Mouse (Mus musculus) cerebral cortex, adult 2 months (tissue): ENCODE measurements around the gene Znrf4.

Experiments
- WGBS: fragments of 180-500 bp; shearing (Covaris S2); methylation state at CpG from one replicate; pipeline ENCODE4 v1.1.7; 2018; 5-methylcytosine and 5-hydroxymethylcytosine counted together

Znrf4 gene

GRCm38 (mm10) chr17:56536192-56536591 lies 24.0 kb upstream of the Znrf4 start:
- WGBS, result 43% methylated on average over 14 of the region's 14 CpGs

DNA sequence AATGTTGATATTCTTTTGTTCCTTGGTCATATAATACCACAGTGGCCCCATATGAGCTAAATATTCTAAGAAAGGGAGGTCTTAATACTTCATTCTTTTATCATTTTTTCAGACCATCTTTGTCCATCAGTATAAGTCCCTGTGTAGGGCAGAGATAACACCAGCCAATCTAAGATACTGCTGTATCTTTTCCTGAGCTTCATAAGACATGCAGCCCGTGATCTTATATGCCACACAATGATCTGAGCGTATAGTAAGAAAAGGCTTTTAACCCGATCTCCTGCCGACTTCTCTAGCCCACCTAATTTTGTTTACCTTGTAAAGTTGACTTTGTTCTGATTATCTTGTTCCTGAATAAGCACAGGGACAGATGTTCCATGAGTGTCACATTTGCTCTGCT lies 12.7 kb upstream of the Znrf4 start:
- 87% methylated on average over 4 of the region's 4 CpGs for WGBS

- 47% methylated on average over 1 of the region's 1 CpGs for WGBS
Observed at GRCm38 (mm10) chr17:56522744-56523143, 10.5 kb upstream of the Znrf4 start.

DNA sequence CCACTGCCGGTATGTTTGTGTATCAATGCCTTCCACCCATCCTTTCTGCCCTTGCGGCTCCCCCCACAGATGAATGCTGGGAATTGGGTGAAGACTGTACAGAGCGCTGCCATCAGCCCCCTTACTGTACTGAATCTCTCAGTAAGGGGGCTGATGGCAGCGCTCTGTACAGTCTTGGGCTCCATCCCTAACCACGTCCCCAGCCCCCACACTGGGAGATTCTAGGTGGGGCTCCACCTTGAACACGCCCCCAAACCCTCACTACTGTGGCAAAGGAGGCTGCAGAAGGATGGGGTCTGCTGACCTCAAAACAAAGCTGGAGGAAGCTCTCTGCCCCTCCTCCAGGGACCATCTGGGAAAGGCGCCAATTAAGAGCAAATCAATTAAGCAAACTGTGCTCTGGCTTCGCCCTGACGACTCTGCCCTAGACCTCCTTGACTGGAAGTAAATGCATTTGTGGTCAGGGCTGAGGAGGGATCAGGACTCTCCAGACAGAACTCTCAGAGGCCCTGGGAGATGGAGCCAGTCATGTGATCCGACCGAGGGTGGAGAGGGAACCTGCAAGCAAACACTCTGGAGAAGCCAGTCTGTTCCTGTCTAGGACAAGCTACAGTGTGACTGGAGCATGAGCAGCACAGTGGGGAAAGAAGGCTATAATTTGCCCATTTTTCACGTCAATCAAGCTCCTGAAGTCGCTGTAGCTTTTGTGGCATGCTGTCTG lies 3.6 kb upstream of the Znrf4 start:
- 16% methylated on average over 13 of the region's 13 CpGs for WGBS

GRCm38 (mm10) chr17:56514916-56515315 lies 2.7 kb upstream of the Znrf4 start:
- WGBS, result 60% methylated on average over 12 of the region's 12 CpGs

GRCm38 (mm10) chr17:56511707-56512090 lies 532 bp downstream of the Znrf4 start:
- 30% methylated on average over 29 of the region's 29 CpGs for WGBS

DNA sequence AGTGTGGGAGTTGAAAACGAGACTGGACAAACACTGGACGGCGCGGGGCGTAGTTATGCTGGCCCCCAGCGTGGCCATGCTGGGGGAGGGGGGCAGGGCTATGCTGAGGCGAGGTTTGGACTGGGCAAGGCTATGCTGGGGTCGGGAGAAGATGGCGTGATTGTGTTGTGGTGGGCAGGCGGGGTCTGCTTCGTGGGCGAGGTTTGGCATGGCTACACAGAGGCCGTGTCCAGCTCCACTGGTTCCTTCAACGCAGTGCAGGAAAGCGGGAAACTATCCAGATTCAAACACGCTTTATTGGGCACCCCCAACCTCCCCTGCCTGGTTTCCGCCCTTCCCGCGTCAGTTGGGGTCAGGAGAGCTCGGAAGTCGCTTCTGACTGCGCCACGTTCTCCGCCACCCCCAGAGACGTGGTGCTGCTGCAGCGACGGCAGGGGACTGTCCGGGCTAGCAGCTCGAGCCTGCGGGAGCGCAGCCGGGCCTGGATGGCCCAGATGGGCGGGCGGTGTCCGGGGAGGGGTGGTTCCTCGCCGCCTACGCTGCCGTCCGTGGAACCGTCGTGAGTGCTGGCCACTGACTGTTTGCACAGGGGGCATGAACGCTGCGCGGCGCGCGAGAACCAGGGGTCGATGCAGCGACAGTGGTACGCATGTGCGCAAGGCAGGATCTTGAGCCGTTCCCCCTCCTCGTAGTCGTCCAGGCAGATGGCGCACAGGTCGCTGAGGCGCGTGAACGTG lies 1.1 kb downstream of the Znrf4 start:
- 8% methylated on average over 60 of the region's 60 CpGs for WGBS

DNA sequence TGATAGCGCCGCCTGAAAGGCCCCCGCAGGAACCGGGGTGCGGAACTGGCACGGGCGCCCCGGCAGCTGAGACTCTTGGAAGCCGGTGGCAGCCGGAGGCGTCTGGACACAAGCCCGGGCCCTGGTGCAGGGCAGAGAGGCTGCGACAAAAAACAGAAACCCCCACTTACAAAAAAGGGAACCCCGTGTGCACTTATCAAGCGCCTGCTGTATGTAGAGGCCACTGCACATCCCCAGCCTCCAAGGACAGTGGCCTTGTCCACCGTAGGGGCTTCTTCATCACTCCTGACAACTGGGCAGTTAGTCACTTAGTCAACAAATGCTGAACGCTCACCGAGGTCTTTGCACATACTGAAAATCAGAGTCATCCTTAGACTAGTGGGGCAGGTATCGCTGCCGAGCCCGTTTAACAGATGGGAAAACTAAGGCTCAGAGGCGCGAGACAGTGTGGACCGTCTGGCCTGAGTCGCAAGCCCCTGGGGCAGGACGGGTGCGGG lies 1.7 kb downstream of the Znrf4 start:
- WGBS, result 20% methylated on average over 27 of the region's 27 CpGs

DNA sequence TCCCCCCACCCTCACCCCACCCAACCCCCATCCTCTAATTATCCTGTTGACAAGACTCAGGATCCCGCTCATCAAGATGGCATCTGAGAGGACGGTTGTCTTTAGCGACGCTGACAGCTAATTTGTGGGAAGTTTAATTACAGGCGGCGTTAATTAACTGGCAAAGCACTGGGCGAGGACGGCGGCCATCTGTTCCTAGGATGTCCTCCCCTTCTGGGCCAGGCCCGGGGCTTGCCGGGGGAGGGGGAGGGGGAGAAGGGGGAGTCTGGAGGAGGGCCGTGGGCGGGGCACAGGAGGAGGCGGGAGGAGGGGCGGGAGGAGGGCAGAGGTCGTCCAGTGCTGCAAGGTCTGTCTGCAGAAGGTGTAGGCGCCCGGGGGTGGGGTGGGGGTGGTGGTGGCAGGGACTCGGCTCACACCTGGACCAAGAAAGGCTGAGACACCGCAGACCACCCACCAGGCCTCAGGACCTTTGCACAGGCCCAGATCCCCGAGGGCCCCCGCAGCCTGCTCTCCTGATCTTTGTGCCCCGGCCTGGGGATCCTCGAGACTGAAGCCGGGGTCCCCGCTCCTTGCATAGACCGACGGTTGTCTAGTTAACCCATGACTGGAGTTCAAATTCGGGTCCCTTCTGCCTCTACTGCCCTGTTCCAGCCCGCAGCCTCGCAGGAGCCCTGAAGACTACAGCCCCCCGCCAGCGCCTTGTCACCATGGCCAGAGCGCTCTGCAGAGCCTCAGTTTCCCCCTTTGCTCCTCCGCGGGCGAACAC lies 2.3 kb downstream of the Znrf4 start:
- 13% methylated on average over 35 of the region's 37 CpGs for WGBS

- WGBS, result 49% methylated on average over 10 of the region's 10 CpGs
Observed at GRCm38 (mm10) chr17:56509021-56509640, 3.1 kb downstream of the Znrf4 start.

- WGBS, result under 1% methylated on average over 42 of the region's 42 CpGs
Observed at GRCm38 (mm10) chr17:56507161-56508068, 4.8 kb downstream of the Znrf4 start.

- 68% methylated on average over 15 of the region's 15 CpGs for WGBS
Observed at GRCm38 (mm10) chr17:56506417-56507065, 5.7 kb downstream of the Znrf4 start.

GRCm38 (mm10) chr17:56505401-56505800 lies 6.8 kb downstream of the Znrf4 start:
- 72% methylated on average over 10 of the region's 10 CpGs for WGBS

GRCm38 (mm10) chr17:56502526-56502925 lies 9.7 kb downstream of the Znrf4 start:
- 8% methylated on average over 9 of the region's 9 CpGs for WGBS

DNA sequence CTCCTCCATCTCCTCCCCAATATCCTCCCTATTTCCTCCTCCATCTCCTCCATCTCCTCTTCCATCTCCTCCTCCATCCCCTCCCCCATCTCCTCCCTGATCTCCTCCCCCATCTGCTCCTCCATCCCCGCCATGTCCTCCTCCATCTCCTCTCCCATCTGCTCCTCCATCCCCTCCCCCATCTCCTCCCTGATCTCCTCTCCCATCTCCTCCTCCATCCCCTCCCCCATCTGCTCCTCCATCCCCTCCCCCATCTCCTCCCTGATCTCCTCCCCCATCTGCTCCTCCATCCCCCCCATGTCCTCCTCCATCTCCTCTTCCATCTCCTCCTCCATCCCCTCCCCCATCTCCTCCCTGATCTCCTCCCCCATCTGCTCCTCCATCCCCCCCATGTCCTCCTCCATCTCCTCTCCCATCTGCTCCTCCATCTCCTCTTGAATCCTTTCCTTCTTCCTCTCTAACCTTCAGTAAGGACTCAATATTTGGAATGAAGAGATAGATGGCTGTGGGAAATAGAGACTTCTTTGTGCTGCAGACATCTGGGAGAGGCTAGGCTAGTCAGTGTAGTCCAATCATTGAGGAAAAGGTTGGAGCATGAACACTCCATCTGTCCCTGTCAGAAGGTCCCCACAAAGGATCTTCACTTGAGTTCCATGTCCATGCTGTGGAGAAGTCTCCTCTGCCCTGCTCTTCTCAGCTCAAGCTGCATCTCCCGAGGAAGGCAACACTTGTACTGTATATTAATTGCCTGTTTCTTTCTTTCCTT lies 10.4 kb downstream of the Znrf4 start:
- WGBS, result 29% methylated on average over 2 of the region's 2 CpGs

- whole genome bisulfite sequencing, result 61% methylated on average over 5 of the region's 5 CpGs
Observed at GRCm38 (mm10) chr17:56499229-56499628, 13.0 kb downstream of the Znrf4 start.

DNA sequence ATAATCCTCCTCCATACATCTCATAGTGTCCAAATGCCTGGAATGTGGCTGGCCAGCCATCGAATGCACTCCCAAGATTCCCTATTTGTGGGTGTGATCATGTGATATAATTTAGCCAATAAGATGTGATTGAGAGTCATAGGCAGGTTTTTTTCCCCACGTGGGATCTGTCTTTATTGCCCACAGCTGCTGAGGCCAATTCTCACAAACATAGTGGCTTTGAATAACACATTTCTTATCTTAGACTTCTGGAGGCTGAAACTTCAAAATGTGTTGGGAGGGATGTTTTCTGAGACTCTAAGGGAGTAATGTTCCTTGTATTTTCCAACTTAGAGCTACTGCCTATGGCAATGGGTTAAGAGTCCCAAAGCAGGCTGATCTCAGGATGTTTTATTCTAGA lies 17.8 kb downstream of the Znrf4 start:
- WGBS, result 30% methylated on average over 2 of the region's 2 CpGs

GRCm38 (mm10) chr17:56493841-56494240 lies 18.4 kb downstream of the Znrf4 start:
- WGBS, result 57% methylated on average over 2 of the region's 2 CpGs

- 53% methylated on average over 7 of the region's 7 CpGs for WGBS
Observed at GRCm38 (mm10) chr17:56490438-56491152, 21.6 kb downstream of the Znrf4 start.
